Mouse (Mus musculus) brain, adult 2 months (tissue): ENCODE measurements at regions not wholly inside any gene's neighbourhood (a gene's known extent, or its start where the extent isn't known, plus 50 kb on each side); places are given as distances from the start of the nearest gene placed in this dataset.

Experiments
- DNase-seq: peaks from one replicate; pipeline ENCODE4 v3.0.0; 2011; ENCODE audit warnings: low read depth, low spot score

GRCm38 (mm10) chr4:99491536-99492514 is 164.3 kb upstream of the Foxd3 start:
- DNase-seq = peak; percentile 79

DNA sequence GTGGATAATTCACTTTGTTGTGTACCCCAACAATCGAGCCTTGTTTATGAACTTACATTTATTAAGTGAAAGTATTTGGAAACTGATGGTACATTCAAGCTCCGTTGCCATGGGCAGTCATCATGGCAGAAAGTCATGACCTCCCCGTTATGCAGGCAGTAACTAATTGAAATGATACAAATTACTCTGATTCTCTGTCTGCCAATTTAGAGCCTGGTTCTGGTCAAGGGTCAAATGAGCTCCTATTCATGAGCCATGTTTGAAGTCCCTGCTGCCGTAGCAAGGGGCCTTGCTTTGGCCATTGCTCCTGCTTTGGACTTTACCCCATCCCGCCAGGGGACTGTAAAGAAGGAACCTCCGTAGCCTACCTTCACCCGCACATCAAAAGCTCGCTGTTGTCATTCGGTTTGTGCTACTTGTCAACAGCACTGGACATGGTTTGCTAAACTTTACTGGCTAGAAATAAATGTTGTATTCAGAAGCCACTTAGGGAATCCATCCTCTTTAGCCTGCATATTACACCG is 152.8 kb upstream of the Foxd3 start:
- no peak for DNase-seq

- peak; percentile 20 for DNase-seq
These were observed 144.1 kb upstream of the Foxd3 start for GRCm38 (mm10) chr4:99511993-99512392.

DNA sequence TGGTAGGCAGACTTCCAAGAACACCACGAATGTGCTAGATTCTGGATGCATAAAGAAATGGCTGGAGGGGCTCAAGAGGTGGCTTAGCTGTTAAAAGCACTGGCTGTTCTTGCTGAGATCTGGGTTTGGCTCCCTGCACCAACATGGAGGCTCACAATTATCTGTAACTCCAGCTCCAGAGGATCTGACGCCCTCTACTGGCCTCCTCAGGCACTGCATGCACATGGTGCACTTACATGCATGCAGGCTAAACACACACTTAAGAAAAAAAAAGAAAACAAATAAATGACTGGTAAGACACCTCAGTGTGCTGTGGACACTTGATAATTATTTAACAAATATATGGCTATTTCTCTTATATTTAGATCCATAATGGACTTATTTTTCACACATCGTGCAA is 139.2 kb upstream of the Foxd3 start:
- no peak for DNase-seq

DNA sequence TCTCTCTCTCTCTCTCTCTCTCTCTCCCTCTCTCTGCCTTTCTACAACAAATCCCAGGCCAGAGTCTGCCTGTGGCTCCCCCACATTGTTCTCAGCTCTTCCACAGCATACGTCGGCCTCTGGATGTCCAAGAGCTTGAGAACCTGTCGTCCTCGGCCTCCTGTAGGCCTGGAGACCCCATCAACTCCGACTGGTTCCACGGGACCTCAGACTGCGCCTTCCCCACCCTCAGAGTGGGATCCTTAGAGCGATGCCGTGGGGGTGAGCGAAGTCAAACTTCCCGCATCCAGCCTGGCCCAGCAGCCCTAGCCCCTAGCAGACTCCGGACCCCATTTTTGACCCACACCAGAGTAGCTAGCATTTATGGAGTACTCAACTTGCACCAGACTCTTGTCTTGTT is 128.7 kb upstream of the Foxd3 start:
- no peak for DNase-seq

DNA sequence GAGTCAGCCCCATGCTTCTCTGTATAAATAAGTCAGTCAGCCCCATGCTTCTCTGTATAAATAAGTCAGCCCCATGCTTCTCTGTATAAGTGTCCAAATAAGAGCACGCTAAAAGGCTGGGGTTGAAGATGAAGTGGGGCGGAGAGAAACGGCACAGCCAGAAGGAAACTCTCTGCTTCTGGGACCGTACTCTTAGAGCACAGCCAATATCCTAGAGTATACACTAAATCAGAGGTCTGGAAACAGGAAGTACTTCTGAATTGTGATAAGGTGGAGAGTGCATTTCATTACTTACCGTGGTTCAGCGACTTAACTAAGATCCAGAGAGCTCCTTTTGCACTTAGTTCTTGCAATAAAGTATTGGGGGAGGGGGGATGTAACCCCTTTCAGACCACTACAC is 112.1 kb upstream of the Foxd3 start:
- no peak for DNase-seq

- no peak for DNase-seq
These were observed 110.4 kb upstream of the Foxd3 start for GRCm38 (mm10) chr4:99545742-99546141.

DNA sequence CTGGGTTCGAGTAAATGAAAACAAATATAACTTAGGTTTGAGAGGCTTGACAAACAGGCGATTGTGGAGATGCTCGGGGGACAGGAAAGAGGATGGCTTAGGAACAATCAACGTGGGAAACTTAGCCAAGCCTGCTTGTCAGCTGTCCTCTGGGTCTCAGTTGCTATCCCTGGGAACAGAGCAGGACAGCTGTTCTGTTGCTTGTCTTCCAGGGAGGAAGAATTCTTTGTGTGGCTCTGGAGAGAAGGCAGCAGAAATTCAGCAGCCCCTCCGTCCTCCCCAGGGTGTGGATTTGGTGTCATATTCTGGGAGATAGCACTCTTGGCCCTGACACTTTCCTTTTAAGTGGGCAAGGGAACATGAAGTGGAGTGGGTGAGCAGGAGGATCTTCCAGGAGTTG is 98.1 kb upstream of the Foxd3 start:
- DNase-seq = no peak

DNA sequence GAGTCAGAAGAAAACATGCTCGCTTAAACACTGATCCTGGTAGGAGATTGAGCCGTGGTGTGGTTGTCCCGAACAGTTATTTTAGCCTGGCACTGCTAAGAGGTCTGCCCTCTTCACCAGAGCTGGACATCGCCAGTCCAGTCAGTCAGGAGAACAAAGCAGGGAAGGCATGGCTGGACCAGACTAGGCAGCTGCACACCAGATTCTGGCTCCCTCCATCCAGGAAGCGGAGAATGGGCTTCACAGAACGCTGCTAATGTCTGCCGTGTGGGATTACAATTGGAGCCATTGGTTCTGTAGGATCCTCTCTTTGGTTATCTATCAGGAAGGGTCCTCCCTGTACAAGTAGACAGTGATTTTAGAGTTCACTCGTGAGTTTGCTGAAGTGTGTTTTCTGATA is 95.5 kb upstream of the Foxd3 start:
- no peak for DNase-seq

- peak; percentile 28 for DNase-seq
These were observed 94.6 kb upstream of the Foxd3 start for GRCm38 (mm10) chr4:99561506-99561937.

DNA sequence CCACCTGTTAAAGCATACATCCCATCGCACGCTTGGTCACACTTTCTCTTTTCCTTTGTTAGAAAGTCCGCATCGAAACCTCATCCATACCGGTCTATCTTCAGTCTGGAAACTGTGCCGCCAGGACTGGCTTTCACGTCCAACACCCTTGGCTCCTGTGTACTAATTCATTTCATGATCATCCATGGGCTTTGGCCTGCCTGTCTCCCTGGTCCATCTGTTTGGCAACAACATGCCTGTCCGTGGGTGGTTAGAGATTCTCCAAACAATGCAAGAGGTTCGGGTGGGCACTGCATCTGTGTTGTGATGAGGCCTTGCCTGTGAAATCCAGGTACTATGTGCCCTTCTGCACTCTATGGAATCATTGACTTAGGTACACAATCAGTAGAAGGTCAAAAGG is 90.7 kb upstream of the Foxd3 start:
- no peak for DNase-seq

DNA sequence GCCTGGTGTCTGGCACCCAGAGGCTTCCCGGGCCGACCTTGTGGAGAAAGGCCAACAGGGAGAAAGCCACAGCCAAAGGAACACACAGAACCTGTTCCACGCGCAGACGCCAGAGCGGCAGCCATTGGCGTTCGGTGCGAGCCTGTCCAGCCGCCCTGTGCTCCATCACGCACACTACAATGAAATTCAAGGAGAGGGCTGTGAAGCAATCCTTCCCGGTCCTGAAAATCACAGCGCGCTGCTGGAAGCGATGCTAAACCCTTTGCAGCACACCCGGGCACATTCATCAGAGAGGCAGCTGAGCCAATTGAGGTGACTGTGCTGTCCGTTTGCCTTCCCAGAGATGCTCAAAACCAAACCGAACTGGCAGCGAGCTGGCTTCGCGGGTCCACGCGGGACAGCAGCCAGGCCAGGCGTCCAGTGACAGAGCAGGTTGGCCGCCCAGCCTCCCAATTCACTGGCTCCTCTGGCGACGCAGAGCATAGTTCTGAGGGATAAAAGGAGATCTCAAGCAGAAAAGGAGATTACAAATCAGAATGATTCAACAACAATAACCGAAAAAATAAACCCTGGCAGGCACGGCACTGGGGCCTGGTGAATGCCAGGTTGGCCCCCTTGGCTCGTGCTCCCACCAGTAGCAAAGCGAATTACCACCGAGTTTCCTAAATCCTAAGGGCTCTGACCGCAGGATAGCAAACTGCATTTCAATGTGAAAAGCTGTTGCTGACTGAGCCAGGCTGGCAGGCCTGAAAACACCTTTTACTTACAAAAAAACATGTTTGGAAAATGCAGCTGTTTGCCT is 83.1 kb upstream of the Foxd3 start:
- DNase-seq = peak; percentile 61

DNA sequence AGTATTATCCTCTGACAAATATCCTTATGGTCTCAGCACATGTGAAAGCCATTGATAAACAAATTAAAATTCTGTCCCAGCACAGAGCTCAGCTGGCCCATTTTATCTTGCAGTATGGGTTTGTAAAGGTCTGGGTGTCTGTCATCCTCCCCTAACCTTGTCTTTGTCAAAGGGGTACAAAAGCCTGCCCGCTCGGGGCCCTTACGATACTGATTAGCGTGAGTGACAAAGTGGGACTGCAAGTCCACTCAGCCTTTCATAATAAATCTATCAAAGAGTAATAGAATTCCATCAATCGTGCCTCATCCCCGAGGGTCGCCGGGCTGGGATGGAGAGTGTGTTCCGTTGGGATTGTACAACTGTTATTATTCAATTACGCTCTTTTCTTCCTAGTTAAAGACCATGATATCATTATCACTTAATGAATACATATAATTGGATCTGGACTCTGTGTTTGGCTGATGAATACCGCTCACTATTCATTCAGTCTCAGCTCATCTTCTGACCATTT is 82.0 kb upstream of the Foxd3 start:
- DNase-seq = peak; percentile 0

- no peak for DNase-seq
These were observed 81.1 kb upstream of the Foxd3 start for GRCm38 (mm10) chr4:99574984-99575383.

DNA sequence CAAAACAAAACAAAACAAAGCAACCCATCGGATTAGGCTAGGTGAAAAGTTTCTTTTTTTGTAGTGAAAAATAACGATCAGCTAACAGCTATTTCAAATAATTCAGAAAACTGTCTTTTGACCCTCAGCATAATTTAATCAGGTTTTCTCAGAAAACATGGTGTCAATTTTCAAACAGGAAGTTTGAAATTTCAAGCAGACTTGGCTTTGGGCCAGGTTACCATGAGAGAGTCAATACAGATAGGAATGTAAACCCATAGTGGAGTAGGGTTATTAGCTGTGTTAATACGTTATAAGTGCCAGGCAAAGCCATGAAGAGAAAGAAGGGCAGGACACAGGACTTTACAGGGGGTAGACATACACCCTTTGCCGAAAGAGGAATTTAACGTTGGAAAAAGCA is 58.3 kb upstream of the Foxd3 start:
- DNase-seq = no peak

DNA sequence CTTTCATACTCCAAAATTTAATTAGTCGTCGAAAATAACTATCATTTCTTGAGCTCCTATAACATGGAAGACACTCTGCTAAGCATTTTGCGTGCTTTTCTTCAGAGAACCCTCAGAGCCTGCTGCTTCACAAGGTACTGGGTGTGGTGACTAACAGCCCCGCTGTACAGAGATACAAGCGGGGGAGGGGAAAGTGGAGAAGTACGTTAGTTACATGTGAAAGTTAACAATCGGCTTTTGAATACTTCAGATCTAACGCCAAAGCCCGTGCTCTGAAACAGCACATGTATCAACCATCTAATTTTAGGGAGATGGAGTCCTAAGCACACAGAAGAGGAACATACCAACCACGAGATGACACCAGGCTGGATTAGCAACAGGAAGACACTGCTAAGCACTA is 55.4 kb upstream of the Foxd3 start:
- no peak for DNase-seq

GRCm38 (mm10) chr4:99601463-99601862 is 54.6 kb upstream of the Foxd3 start:
- DNase-seq = no peak
